Mouse (Mus musculus) right cerebral cortex, postnatal 25 days (tissue): ENCODE measurements around the gene Depdc7.

Source experiments
- DNase-seq: peaks from one replicate; pipeline ENCODE4 v3.0.0; 2022

Depdc7 gene

DNA sequence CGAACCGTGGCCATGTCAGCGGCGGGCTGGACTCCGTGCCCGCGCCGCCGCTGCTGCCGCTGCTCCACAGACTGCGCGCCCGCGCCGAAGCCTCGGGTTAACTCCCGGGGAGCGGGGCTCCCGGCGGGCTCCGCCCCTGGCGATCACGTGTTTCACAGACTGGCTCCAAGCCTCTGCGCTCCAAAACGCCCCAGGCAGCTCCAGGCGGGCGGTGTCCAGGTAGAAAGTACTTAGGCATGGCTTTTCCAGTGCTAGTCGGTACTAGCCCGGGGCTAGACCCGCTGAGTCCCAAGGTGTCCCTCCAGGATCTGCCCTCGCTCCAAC, at the start of gene Depdc7:
TSS of gene Depdc7 (minus strand) at position 138 of the 324 bp plus-strand sequence.
- peak; percentile 84 for DNase-seq

- DNase-seq, result no peak
Observed at GRCm38 (mm10) chr2:104774763-104775162, 32.1 kb upstream of the Depdc7 start.

- no peak for DNase-seq
Observed at GRCm38 (mm10) chr2:104768697-104769096, 26.0 kb upstream of the Depdc7 start.

DNA sequence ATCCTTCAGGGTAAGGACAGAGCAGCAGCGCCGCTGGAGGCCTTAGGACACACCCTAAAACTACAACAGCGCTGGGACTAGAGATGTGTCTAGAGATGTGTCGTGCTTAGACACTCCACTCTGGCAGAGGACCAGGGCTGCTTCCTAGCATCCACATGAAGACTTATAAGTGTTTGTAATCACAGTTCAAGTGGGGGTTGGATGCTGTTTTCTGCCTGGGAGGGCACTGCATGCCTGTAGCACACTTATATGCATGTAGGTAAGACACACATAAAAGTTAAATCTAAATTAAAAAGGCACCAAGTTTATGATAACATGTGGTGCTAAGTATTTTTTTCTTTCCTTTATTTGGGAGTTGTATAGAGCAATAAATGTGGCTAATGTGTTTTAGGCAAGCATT, 21.3 kb upstream of the Depdc7 start:
- no peak for DNase-seq

DNA sequence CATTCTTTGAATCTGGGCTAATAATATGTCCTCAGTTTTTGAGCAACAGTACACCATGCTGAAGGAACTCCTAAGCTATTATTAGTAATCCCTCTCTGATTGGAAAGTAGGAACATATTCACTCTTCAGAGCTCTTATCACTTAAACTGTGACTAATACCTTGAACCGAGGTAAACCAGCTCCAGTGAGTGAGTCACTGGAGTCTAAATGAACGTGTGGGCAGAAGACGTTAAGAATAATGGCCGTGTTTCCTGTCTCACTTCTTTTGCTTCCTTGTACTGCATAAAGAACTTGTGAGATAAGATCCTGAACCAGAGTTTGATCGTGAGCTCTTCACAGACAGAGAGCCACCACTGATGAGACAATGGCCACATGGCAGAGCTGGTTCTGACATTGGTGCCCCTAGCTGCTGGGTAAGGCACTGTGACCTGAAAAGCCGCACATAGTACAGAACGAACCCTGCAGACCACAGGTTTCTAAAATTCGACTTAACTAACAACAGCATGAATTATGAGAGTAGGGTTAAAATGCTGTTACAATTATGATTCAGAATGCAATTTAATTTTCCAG, 20.5 kb upstream of the Depdc7 start:
- no peak for DNase-seq

- no peak for DNase-seq
Observed at GRCm38 (mm10) chr2:104750611-104751010, 7.9 kb upstream of the Depdc7 start.

DNA sequence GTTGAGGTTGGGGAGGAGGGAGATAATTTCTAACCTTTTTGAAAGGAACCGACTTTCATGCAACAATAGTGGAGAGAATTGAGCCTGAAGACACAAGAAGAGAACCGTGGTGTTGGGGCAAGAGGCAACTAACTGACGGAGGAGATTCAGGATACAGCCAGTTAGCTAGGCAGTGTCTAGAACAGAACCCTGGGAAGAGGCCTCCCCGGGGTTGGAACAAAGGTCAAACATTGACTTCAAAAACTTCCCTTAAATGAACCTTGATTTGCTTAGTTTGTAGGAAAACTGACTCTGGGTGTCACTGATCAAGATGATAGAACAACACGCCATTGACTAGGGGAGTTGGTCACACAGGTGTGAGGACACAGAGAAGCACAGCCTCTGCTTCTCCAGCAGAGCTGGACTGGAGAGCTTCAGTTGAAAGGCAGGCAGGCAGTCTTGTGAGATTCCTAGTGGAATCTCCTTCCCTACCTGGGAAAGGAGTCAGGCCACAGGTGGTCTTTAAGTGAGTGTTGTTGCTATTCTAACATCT, 6.0 kb upstream of the Depdc7 start:
- DNase-seq, result no peak

- no peak for DNase-seq
Observed at GRCm38 (mm10) chr2:104746251-104746650, 3.6 kb upstream of the Depdc7 start.

- no peak for DNase-seq
Observed at GRCm38 (mm10) chr2:104743971-104744370, 1.3 kb upstream of the Depdc7 start.

- DNase-seq, result no peak
Observed at GRCm38 (mm10) chr2:104743160-104743559, 482 bp upstream of the Depdc7 start.

GRCm38 (mm10) chr2:104741896-104742740, 560 bp downstream of the Depdc7 start:
- no peak for DNase-seq

- DNase-seq, result no peak
Observed at GRCm38 (mm10) chr2:104741015-104741758, 1.5 kb downstream of the Depdc7 start.

DNA sequence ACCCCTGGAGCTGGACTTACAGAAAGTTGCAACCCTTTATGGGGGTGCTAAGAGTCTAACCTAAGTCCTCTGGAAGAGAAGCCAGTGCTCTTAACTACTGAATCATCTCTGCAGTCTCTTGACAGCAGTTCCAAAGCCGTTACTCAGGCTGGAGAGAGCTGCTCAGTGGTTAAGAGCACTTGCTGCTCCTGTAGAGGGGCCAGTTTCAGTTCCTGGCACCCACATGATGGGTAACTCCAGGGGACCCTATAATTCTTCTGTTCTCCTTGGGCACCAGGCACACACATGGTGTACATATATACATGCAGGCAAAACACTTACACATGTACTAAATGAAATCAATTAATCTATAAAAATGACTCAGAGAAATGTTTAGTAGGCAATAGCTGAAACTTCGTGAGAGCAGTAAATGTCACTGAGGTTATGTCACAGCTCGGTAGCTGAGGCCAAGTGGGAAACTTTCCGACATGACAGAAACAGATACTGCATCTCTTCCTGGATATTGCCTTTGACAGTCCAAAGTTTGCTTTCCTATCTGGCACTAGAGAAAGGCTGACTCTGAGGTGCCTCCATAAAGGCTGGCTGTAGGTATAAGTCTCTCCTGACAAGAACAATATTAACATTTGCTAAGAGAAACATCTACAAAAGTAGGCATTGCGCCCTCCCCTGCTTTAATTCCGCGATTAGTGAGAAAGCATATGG, 2.3 kb downstream of the Depdc7 start:
- no peak for DNase-seq

GRCm38 (mm10) chr2:104739691-104740090, 3.0 kb downstream of the Depdc7 start:
- no peak for DNase-seq

GRCm38 (mm10) chr2:104736241-104736640, 6.4 kb downstream of the Depdc7 start:
- DNase-seq, result no peak

GRCm38 (mm10) chr2:104732562-104733256, 10.0 kb downstream of the Depdc7 start:
- DNase-seq, result no peak

- DNase-seq, result no peak
Observed at GRCm38 (mm10) chr2:104732033-104732444, 10.6 kb downstream of the Depdc7 start.

- DNase-seq, result no peak
Observed at GRCm38 (mm10) chr2:104727369-104727768, 15.3 kb downstream of the Depdc7 start.

- DNase-seq, result no peak
Observed at GRCm38 (mm10) chr2:104722021-104722420, 20.7 kb downstream of the Depdc7 start.

DNA sequence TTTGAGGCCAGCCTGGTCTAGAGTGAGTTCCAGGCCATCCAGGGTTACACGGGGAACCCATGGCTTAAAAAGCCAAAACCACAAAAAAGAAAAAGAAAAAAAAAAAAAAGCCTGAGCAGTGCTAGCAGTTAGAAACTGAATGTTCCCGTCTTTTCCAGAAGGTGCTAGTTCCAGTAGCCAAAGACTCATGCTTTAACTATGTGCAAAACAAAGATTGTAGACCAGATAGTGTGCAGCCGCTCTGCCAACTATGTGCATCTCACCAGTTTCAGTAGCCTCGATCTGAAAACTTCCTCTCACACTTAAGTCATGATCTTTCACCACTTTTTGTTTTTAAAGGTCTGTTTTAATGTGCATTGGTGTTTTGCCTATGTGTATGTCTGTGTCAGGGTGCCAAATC, 24.9 kb downstream of the Depdc7 start:
- no peak for DNase-seq

- DNase-seq, result no peak
Observed at GRCm38 (mm10) chr2:104717231-104717735, 25.4 kb downstream of the Depdc7 start.

DNA sequence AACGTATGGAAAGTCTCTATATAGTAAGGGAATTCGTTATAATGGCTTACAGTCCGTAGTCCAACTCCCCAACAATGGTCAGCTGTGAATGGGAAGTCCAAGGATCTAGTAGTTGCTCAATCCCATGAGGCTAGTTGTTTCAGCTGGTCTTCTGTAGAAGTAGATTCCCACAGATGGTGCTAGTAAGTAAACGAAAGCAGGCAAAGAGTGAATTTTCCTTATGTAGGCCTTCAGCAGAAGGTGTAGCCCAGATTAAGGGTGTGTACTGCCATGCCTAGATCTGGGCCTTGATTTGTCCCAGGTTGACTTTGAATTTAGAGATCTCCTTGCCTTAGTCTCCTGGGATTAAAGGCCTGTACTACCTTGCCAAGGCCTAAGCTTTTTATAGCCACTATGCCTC, 26.4 kb downstream of the Depdc7 start, which contains the start of gene Pin1rt1:
TSS of gene Pin1rt1 (minus strand) at position 101 of the 400 bp plus-strand sequence.
- no peak for DNase-seq
